Mouse (Mus musculus): ENCODE measurements around the gene Golt1b. TPM values are rescaled to one million over a fixed set of nuclear protein-coding genes. Genes with fewer than 3 reads are reported as not detected.

The Golt1b gene
- polyA plus RNA-seq, 1 experiment from 2014 or later, result 84.1 TPM

Other genes with a start within 250 kb of the Golt1b start
- 0.10 TPM in 1 of 2 replicates, not detected in the other for gene Slco1a6, start 178.7 kb upstream of the Golt1b start, polyA plus RNA-seq (2015; fragmentation: Nextera tagmentation; extraction: Ambion mirVana)
- not detected in 2 replicates for gene Iapp, start 88.8 kb upstream of the Golt1b start, polyA plus RNA-seq (2015; fragmentation: Nextera tagmentation; extraction: Ambion mirVana)
- not detected in 2 replicates for gene Slco1a5, start 64.2 kb upstream of the Golt1b start, polyA plus RNA-seq (2015; fragmentation: Nextera tagmentation; extraction: Ambion mirVana)
- 21.5 and 23.2 TPM in 2 replicates for gene Pyroxd1, start 41.6 kb upstream of the Golt1b start, polyA plus RNA-seq (2015; fragmentation: Nextera tagmentation; extraction: Ambion mirVana)
- gene Recql, start 134 bp upstream of the Golt1b start, polyA plus RNA-seq (2015; fragmentation: Nextera tagmentation; extraction: Ambion mirVana), result 27.1 and 29.7 TPM in 2 replicates
- gene Spx, start 26.2 kb downstream of the Golt1b start, polyA plus RNA-seq (2015; fragmentation: Nextera tagmentation; extraction: Ambion mirVana), result 0.72 and 0.78 TPM in 2 replicates
- not detected in 2 replicates for gene Gys2, start 85.9 kb downstream of the Golt1b start, polyA plus RNA-seq (2015; fragmentation: Nextera tagmentation; extraction: Ambion mirVana)
- 522 and 568 TPM in 2 replicates for gene Ldhb, start 120.7 kb downstream of the Golt1b start, polyA plus RNA-seq (2015; fragmentation: Nextera tagmentation; extraction: Ambion mirVana)
- gene Kcnj8, start 184.4 kb downstream of the Golt1b start, polyA plus RNA-seq (2015; fragmentation: Nextera tagmentation; extraction: Ambion mirVana), result 9.9 and 11.0 TPM in 2 replicates